In the genomic region with DNA sequence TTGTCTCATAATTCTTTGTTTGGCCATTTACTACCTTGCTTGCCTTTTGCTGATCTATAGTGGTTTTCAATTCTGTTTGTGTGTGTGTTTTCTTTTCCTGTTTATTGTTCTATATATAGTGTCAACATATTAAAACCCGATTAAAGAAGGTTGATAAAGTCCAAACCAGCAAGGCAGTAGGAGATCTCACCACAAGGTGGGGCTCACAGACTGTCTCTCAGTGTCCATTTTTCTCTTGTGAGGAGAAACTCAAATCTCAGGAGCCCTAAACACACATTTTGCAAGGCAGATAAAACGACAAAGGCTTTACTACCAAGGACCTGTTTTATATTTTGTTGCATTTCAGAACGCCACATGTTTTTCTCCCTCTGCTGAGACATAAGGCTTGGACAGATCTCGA, we compare ENCODE assay signal across 10 mouse cellular contexts. TPM values are rescaled to one million over a fixed set of nuclear protein-coding genes. Genes with fewer than 3 reads are reported as not detected.
DNase-seq lines count a peak whose midpoint lies in the region; ATAC-seq lines count a peak whose summit lies in the region.
"Had no signal": no experiment of that assay in that cellular context is flagged by ENCODE, and none has a peak within 500 bp of the region (broad histone marks: within the 10 kb centered on the region; RNA-seq: fewer than 3 reads in every experiment).

No protein-coding gene starts in this region.

- no peak for ATAC-seq in hindbrain, embryonic 11.5 days (ENCODE audit: low FRiP score)
- ATAC-seq in frontal cortex, adult (ENCODE audit: low TSS enrichment), result peak; percentile 95
- ATAC-seq in megakaryocyte, adult 5-6 weeks (ENCODE audit: poor library complexity, severe bottlenecking), result no peak

- no peak overlapping the region for H3K27ac ChIP-seq in hindbrain, embryonic 11.5 days (ENCODE audit: low read depth, low read length)
- H3K27ac ChIP-seq in hindbrain, embryonic 10.5 days, result no peak overlapping the region
- H3K27ac ChIP-seq: embryonic facial prominence, embryonic 15.5 days had no signal

- WGBS in hindbrain, embryonic 11.5 days, result 63% methylated on average over 4 of the region's 4 CpGs
- WGBS in hindbrain, embryonic 10.5 days, result 64% methylated on average over 4 of the region's 4 CpGs

- peak; percentile 36 for DNase-seq in hindbrain, embryonic 11.5 days (ENCODE audit: low spot score)
- DNase-seq in hindbrain, embryonic 10.5 days (ENCODE audit: low spot score), result no peak
- DNase-seq in NIH3T3 (ENCODE audit: low read depth), result peak; percentile 42
- peak; percentile 60 to 79 for DNase-seq in left cerebral cortex, postnatal 25 days (ENCODE audit: low spot score in 2 of 2)
- DNase-seq in heart, adult 18-20 months, result no peak
- DNase-seq in T-cell, adult 2 months (ENCODE audit: low spot score), result no peak

- H3K36me3 ChIP-seq in hindbrain, embryonic 11.5 days (ENCODE audit: control insufficient read depth, insufficient read depth, low read length), result no peaks in the 10 kb centered on the region
- H3K36me3 ChIP-seq in hindbrain, embryonic 10.5 days, result no peaks in the 10 kb centered on the region
- H3K36me3 ChIP-seq: embryonic facial prominence, embryonic 15.5 days had no signal

- no peak overlapping the region for H3K4me3 ChIP-seq in hindbrain, embryonic 11.5 days (ENCODE audit: low read depth, low read length)
- no peak overlapping the region for H3K4me3 ChIP-seq in hindbrain, embryonic 10.5 days
- H3K4me3 ChIP-seq: embryonic facial prominence, embryonic 15.5 days had no signal

- no peak overlapping the region for H3K4me2 ChIP-seq in hindbrain, embryonic 11.5 days (replicated peaks; ENCODE audit: low read depth, low read length)
- H3K4me2 ChIP-seq: embryonic facial prominence, embryonic 15.5 days had no signal

- no peaks in the 10 kb centered on the region for H3K4me1 ChIP-seq in hindbrain, embryonic 11.5 days (replicated peaks; ENCODE audit: control insufficient read depth, insufficient read depth, low read length)
- no peaks in the 10 kb centered on the region for H3K4me1 ChIP-seq in hindbrain, embryonic 10.5 days (replicated peaks)
- H3K4me1 ChIP-seq: embryonic facial prominence, embryonic 15.5 days had no signal

- H3K9me3 ChIP-seq in hindbrain, embryonic 11.5 days (ENCODE audit: control insufficient read depth, low read length), result no peaks in the 10 kb centered on the region
- no peaks in the 10 kb centered on the region for H3K9me3 ChIP-seq in hindbrain, embryonic 10.5 days
- H3K9me3 ChIP-seq: embryonic facial prominence, embryonic 15.5 days had no signal

- no peak overlapping the region for H3K9ac ChIP-seq in hindbrain, embryonic 11.5 days (ENCODE audit: low read depth, low read length)
- H3K9ac ChIP-seq: embryonic facial prominence, embryonic 15.5 days had no signal

- intact Hi-C loops in left cerebral cortex, postnatal 25 days (cut with DNase I), result loop anchor here (2.0 kb wide), 1 partner anchor 67 kb away; no protein-coding TSS in a partner anchor

- no peaks in the 10 kb centered on the region for H3K27me3 ChIP-seq in hindbrain, embryonic 11.5 days (ENCODE audit: control insufficient read depth, insufficient read depth, low read length)
- H3K27me3 ChIP-seq in hindbrain, embryonic 10.5 days (ENCODE audit: insufficient read depth, poor library complexity, severe bottlenecking), result no peaks in the 10 kb centered on the region
- H3K27me3 ChIP-seq: embryonic facial prominence, embryonic 15.5 days had no signal

RNA-seq across cellular contexts. Expression of a gene that starts 28.2 kb away (rescaled TPM):
- polyA plus RNA-seq in hindbrain, embryonic 11.5 days (2014; fragmentation: Nextera tagmentation; extraction: Ambion mirVana), result 0.31 and 0.37 TPM in 2 replicates
- 0.09 and 1.3 TPM in 2 replicates for polyA plus RNA-seq in hindbrain, embryonic 10.5 days (2016; fragmentation: Nextera tagmentation; extraction: Ambion mirVana)
- total RNA-seq in left cerebral cortex, postnatal 25 days (2021), result not detected
- not detected for total RNA-seq in heart, adult 18-20 months (2021)
- total RNA-seq in megakaryocyte, adult 5-6 weeks (2015), result not detected in 2 replicates
- not detected in 2 replicates for total RNA-seq in megakaryocyte, adult 5-6 weeks (2017)
- total RNA-seq: MEL had no signal
- polyA plus RNA-seq: embryonic facial prominence, embryonic 15.5 days had no signal

Comparison
In these comparisons a context has a peak if more than half of its experiments do, and no peak if none do; other contexts are left out.
1. DNase-seq: peak in hindbrain, embryonic 11.5 days (single experiment), NIH3T3 (single experiment) and left cerebral cortex, postnatal 25 days (2 of 2); none in hindbrain, embryonic 10.5 days (single experiment), heart, adult 18-20 months (0 of 2) and T-cell, adult 2 months (single experiment).